ENCODE assay signal across 19 mouse cellular contexts in the genomic region with DNA sequence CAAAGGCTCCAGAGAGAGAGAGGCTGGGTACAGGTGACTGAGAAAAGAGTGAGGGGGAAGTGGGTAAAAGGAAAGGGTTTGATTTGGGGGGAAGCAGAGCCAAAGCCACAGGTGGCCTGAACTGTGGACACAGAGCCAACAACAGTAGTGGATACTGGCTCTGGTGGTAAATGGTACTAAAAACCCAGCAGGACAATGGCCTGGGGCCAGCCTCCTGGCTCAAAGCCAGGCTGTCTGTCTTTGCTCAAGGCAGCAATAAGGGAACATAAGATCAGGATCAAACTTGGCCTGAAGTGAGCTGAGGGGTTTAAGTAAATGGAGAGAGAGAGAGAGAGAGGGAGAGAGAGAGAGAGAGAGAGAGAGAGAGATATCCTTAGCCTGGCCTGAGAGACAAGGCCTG.
DNase-seq lines count a peak whose midpoint lies in the region; ATAC-seq and TF ChIP-seq lines count a peak whose summit lies in the region.
"Had no signal": no experiment of that assay in that cellular context is flagged by ENCODE, and none has a peak within 500 bp of the region (broad histone marks: within the 10 kb centered on the region; RNA-seq: fewer than 3 reads in every experiment).

No protein-coding gene starts in this region.

- H3K4me3 ChIP-seq in forebrain, embryonic 15.5 days = no peak overlapping the region
- no peak overlapping the region for H3K4me3 ChIP-seq in forebrain, postnatal 0 days (ENCODE audit: low read depth, low read length)
- H3K4me3 ChIP-seq: embryonic facial prominence, embryonic 10.5 days; heart, adult 2 months; heart, embryonic 15.5 days; limb, embryonic 13.5 days; neural tube, embryonic 13.5 days had no signal

- intact Hi-C loops in left cerebral cortex, postnatal 4 days (cut with DNase I) = loop anchor here (10.0 kb wide), 1 partner anchor 136 kb away; no protein-coding TSS in a partner anchor
- intact Hi-C loops in left cerebral cortex, postnatal 25 days (cut with DNase I) = no loop called here

- no peaks in the 10 kb centered on the region for H3K36me3 ChIP-seq in forebrain, embryonic 15.5 days
- H3K36me3 ChIP-seq in forebrain, postnatal 0 days (ENCODE audit: insufficient read depth) = no peaks in the 10 kb centered on the region
- H3K36me3 ChIP-seq: embryonic facial prominence, embryonic 10.5 days; heart, embryonic 15.5 days; limb, embryonic 13.5 days; neural tube, embryonic 13.5 days had no signal

- no peaks in the 10 kb centered on the region for H3K9me3 ChIP-seq in forebrain, embryonic 15.5 days
- 0 out of 2 replicates have a peak, but pooled peaks cover 4% of the 10 kb centered on the region for H3K9me3 ChIP-seq in forebrain, postnatal 0 days (ENCODE audit: low read length)
- H3K9me3 ChIP-seq: embryonic facial prominence, embryonic 10.5 days; heart, embryonic 15.5 days; limb, embryonic 13.5 days; neural tube, embryonic 13.5 days had no signal

- no peak overlapping the region for H3K9ac ChIP-seq in forebrain, embryonic 15.5 days (replicated peaks)
- H3K9ac ChIP-seq in forebrain, postnatal 0 days = no peak overlapping the region
- H3K9ac ChIP-seq: heart, embryonic 15.5 days; limb, embryonic 13.5 days; liver, embryonic 14.5 days; neural tube, embryonic 13.5 days had no signal

- H3K4me1 ChIP-seq in forebrain, embryonic 15.5 days = peaks cover 17% of the 10 kb centered on the region
- no peaks in the 10 kb centered on the region for H3K4me1 ChIP-seq in forebrain, postnatal 0 days (ENCODE audit: insufficient read depth)
- H3K4me1 ChIP-seq: embryonic facial prominence, embryonic 10.5 days; heart, embryonic 15.5 days; limb, embryonic 13.5 days had no signal

- peak; percentile 56 for DNase-seq in adrenal gland, adult 2 months
- DNase-seq in adrenal gland, adult 18-20 months (ENCODE audit: low spot score in 2 of 2) = no peak
- DNase-seq in forebrain, postnatal 0 days = no peak
- DNase-seq in left cerebral cortex, postnatal 4 days = peak; percentile 90
- DNase-seq in left cerebral cortex, postnatal 25 days (ENCODE audit: low spot score in 2 of 2) = no peak
- DNase-seq in adrenal gland, postnatal 14 days = peak; percentile 72
- DNase-seq in layer of hippocampus, adult 18-20 months (ENCODE audit: low spot score in 2 of 2) = no peak
- DNase-seq: heart, adult 2 months; kidney, postnatal 25 days; layer of hippocampus, adult 9-11 months; thymus, postnatal 25 days had no signal

- H3K4me2 ChIP-seq in forebrain, embryonic 15.5 days (replicated peaks) = no peak overlapping the region
- H3K4me2 ChIP-seq in forebrain, postnatal 0 days (ENCODE audit: low read depth) = no peak overlapping the region
- H3K4me2 ChIP-seq: heart, embryonic 15.5 days; limb, embryonic 13.5 days; neural tube, embryonic 13.5 days had no signal

- no peaks in the 10 kb centered on the region for H3K27me3 ChIP-seq in forebrain, embryonic 15.5 days
- H3K27me3 ChIP-seq in forebrain, postnatal 0 days (ENCODE audit: insufficient read depth, low read length) = no peaks in the 10 kb centered on the region
- H3K27me3 ChIP-seq: limb, embryonic 13.5 days had no signal

- no peak overlapping the region for H3K27ac ChIP-seq in forebrain, embryonic 15.5 days (replicated peaks)
- no peak overlapping the region for H3K27ac ChIP-seq in forebrain, postnatal 0 days (ENCODE audit: low read depth, low read length)
- H3K27ac ChIP-seq: embryonic facial prominence, embryonic 10.5 days; heart, adult 2 months; heart, embryonic 15.5 days; limb, embryonic 13.5 days; liver, embryonic 14.5 days; neural tube, embryonic 13.5 days had no signal

- TF ChIP-seq CTCF in forebrain, postnatal 0 days (IDR thresholded peaks at IDR 0.05; ENCODE audit: low read depth) = no peak

- ATAC-seq in forebrain, embryonic 15.5 days (replicated peaks) = peak; percentile 29; the same call in 1 of the 2 replicates
- ATAC-seq in forebrain, postnatal 0 days = no peak
- ATAC-seq: intestine, postnatal 0 days; lung, postnatal 0 days had no signal

Comparison
In these comparisons a context has a peak if more than half of its experiments do, and no peak if none do; other contexts are left out.
1. DNase-seq: peak in adrenal gland, adult 2 months (single experiment), left cerebral cortex, postnatal 4 days (single experiment) and adrenal gland, postnatal 14 days (single experiment); none in adrenal gland, adult 18-20 months (0 of 2), forebrain, postnatal 0 days (single experiment), left cerebral cortex, postnatal 25 days (0 of 2) and layer of hippocampus, adult 18-20 months (0 of 2).